Mouse (Mus musculus) liver, adult 2 months (tissue): ENCODE results near the gene Adgrv1. TPM values are rescaled to one million over a fixed set of nuclear protein-coding genes. Genes with fewer than 3 reads are reported as not detected.
A peak's percentile ranks its signal among the peaks of the same experiment; 100 is the strongest.

Experiments used
- DNase-seq: peaks from one replicate; pipeline ENCODE4 v3.0.0-alpha.2; 2011; ENCODE audit warnings: low read depth, low spot score; ENCODE audit errors: extremely low read depth
- H3K27ac ChIP-seq: fragments of 200-500 bp; replicated peaks from 2 replicates; pipeline ENCODE4 v1.5.1; 2012; ENCODE audit warnings: low read depth, mild to moderate bottlenecking, control low read depth, inconsistent platforms, low read length; ENCODE audit not compliant: insufficient read depth
- H3K27me3 ChIP-seq: fragments of 200-500 bp; 2 replicates; pipeline ENCODE4 v1.6.1; 2012; ENCODE audit warnings: mild to moderate bottlenecking, moderate library complexity, low read length, inconsistent platforms; ENCODE audit not compliant: control insufficient read depth, insufficient read depth
- H3K36me3 ChIP-seq: fragments of 200-500 bp; 2 replicates; pipeline ENCODE4 v1.6.1; 2012; ENCODE audit warnings: low read length, inconsistent platforms; ENCODE audit not compliant: control insufficient read depth, insufficient read depth
- H3K4me1 ChIP-seq: fragments of 200-500 bp; 2 replicates; pipeline ENCODE4 v1.6.1; 2011; ENCODE audit warnings: low read length; ENCODE audit not compliant: control insufficient read depth, insufficient read depth
- H3K4me3 ChIP-seq: fragments of 200-500 bp; 2 replicates; pipeline ENCODE4 v1.5.1; 2011; ENCODE audit warnings: low read depth, mild to moderate bottlenecking, control low read depth, low read length, moderate library complexity; ENCODE audit not compliant: insufficient read depth
- H3K79me2 ChIP-seq: fragments of 200-500 bp; 2 replicates; pipeline ENCODE4 v1.6.1; 2012; ENCODE audit warnings: inconsistent platforms, mild to moderate bottlenecking, low read length, moderate library complexity; ENCODE audit not compliant: control insufficient read depth, insufficient read depth
- H3K9ac ChIP-seq: fragments of 200-500 bp; 2 replicates; pipeline ENCODE4 v1.6.1; 2012; ENCODE audit warnings: low read depth, mild to moderate bottlenecking, control low read depth, inconsistent platforms, low read length
- CTCF ChIP-seq: fragments of 200-500 bp; IDR thresholded peaks from 2 replicates; pipeline ENCODE4 v1.5.1; 2011; ENCODE audit warnings: low read depth, low read length, control low read depth
- POLR2A ChIP-seq: fragments of 200-500 bp; IDR thresholded peaks from 2 replicates; pipeline ENCODE4 v1.6.1; 2011; ENCODE audit warnings: low read length, control low read depth; ENCODE audit not compliant: insufficient read depth; ENCODE audit errors: extremely low read depth
- WGBS: fragments of 180-500 bp; shearing (Covaris S2); methylation state at CpG from one replicate; pipeline ENCODE4 v1.1.7; 2018; 5-methylcytosine and 5-hydroxymethylcytosine counted together
- polyA plus RNA-seq: library from polyadenylated mRNA; depleted of rRNA; stranded (reverse); fragments of >200 nt; gene quantifications from 2 replicates; pipeline ENCODE4 v1.2.3, GENCODE M21; 2012
- total RNA-seq: library from RNA; depleted of rRNA; stranded (reverse); fragments of >200 nt; gene quantifications from 2 replicates; pipeline ENCODE4 v1.2.3, GENCODE M21; 2014

The Adgrv1 gene
- total and polyA plus RNA-seq, 2 experiments: 1.5 to 3.1 TPM

DNA sequence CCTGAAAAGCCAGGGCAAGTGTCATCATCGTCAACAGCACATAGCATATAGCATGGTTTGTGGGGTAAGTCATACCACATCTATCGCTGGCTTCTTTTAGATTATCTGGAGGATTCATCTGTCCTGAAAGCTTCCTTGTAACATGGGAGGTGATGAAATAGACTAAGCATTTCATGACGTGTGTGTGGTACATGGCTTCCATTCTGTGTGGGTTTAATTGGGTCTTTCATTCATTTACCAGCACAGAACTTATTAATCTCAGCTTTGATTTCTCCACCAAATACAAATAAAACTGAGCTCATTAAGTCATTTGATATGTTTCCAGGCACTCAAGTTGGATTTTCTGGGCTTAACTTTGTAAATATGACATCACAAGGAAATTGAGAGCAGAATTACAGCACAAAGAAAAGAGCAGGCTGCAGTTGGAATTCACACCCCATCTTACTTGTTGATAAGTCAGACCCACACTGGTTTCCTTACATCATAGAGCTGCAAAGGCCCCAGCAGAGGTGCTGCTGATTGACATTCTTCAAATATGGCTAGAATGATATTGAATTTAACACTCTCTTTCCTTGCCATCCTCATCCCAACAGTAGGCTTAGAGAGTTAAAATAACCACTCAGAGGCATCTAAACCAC is 396.1 kb downstream of the Adgrv1 start:
- Histone ChIP-seq H3K27me3 (no peaks in the 10 kb centered on the region), H3K36me3 (no peaks in the 10 kb centered on the region), H3K79me2 (no peaks in the 10 kb centered on the region), H3K4me3 (no peak overlapping the region), H3K9ac (no peak overlapping the region), H3K4me1 (no peaks in the 10 kb centered on the region), H3K27ac (no peak overlapping the region)
- no peak for DNase-seq
- WGBS: 86% methylated on average over 3 of the region's 3 CpGs
- no peak for TF ChIP-seq POLR2A
- no peak for TF ChIP-seq CTCF

DNA sequence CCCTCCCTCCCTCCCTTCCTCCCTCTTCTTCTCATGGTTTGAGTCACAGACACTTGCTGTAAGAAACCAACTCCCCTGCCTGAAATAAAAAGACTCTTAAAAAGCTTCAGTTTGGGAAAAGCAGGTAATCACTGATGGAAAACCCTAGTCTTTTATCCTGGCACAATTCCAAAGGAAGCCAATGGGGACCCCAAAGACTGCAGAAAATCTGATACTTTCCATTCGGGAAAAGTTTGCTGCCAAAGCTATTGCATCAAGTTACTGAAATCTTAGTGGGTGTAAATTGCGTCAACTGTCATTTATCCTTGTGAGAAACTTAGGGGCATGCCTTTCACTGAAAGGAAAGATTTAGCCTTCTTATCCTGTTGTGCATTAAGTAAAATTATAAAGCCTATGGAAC is 398.9 kb downstream of the Adgrv1 start:
- Histone ChIP-seq H3K9ac (no peak overlapping the region), H3K4me1 (no peaks in the 10 kb centered on the region), H3K36me3 (no peaks in the 10 kb centered on the region), H3K27ac (no peak overlapping the region), H3K4me3 (no peak overlapping the region), H3K27me3 (no peaks in the 10 kb centered on the region), H3K79me2 (no peaks in the 10 kb centered on the region)
- TF ChIP-seq POLR2A (no peak), CTCF (no peak)
- no peak for DNase-seq
- WGBS: 83% methylated on average over 2 of the region's 2 CpGs

DNA sequence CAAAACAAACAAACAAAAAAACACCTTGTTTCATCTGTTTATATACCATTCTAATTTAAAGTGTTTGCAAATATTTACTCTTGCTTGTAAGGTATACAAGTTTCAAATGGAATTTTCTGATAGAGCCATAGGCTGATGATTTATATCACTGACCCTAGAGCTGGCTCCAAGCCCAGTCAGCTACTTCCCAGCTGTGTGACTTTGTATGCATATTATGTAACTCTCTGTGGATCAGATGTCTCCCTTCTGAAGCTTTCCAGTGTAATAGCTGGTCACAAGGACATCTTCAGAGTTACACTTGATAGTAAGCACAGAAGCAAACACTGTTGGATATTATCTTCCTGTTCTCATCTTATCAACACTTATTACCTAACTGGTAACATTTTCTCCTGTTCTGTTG is 400.1 kb downstream of the Adgrv1 start:
- peak; percentile 60 for DNase-seq

DNA sequence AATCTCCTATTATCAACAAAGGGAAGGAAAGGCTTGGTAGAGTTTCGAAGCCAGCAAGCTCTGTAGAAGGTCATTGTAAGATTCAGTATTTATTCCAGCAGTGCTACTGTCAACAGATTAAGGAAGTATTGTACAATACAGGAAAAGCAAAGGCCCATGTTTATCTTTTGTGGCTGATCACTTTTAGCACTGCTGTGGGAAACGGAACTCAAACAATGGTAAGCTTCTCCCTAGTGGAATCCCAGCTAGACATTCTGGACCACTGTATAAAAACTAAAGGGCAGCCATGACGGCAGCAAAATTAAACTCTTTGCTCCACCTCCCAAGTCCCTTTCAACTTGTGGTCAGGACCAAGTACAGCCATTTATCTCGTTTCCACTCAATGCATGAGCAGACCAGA is 402.8 kb downstream of the Adgrv1 start:
- H3K79me2 ChIP-seq: no peaks in the 10 kb centered on the region
- no peaks in the 10 kb centered on the region for H3K36me3 ChIP-seq
- TF ChIP-seq POLR2A (no peak), CTCF (no peak)
- no peak overlapping the region for H3K4me3 ChIP-seq
- H3K27me3 ChIP-seq: no peaks in the 10 kb centered on the region
- H3K27ac ChIP-seq: no peak overlapping the region
- DNase-seq: peak; percentile 34
- WGBS: 66% methylated on average over 4 of the region's 4 CpGs
- no peak overlapping the region for H3K9ac ChIP-seq
- H3K4me1 ChIP-seq: no peaks in the 10 kb centered on the region

More for the DNA sequence above, 400.1 kb downstream of the Adgrv1 start:
- Histone ChIP-seq H3K4me1 (no peaks in the 10 kb centered on the region), H3K9ac (no peak overlapping the region), H3K36me3 (no peaks in the 10 kb centered on the region), H3K27me3 (no peaks in the 10 kb centered on the region), H3K4me3 (no peak overlapping the region), H3K27ac (no peak overlapping the region), H3K79me2 (no peaks in the 10 kb centered on the region)
- no peak for TF ChIP-seq POLR2A
- TF ChIP-seq CTCF: no peak

DNA sequence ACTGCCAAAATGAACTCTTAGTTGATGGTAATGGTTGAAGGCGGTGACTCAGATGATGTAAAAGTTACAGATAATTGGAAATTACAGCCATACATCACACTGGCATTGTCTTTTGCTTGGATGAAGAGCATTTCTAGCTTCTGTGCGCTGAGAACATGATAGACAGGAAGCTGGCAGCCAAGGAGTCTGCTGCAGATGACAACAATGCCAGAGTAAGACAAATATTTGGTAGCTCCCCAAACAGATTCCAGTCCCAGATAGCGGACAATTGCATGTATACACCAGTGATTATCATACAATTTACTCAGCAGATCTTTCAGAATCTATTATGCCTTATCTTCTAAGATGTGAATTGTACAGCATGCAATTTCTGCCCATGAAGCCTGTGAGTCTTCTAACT is 409.2 kb downstream of the Adgrv1 start:
- WGBS: 87% methylated on average over 3 of the region's 3 CpGs
- H3K79me2 ChIP-seq: no peaks in the 10 kb centered on the region

GRCm38 (mm10) chr13:81222377-81222776 is 410.6 kb downstream of the Adgrv1 start:
- Histone ChIP-seq H3K4me3 (no peak overlapping the region), H3K27ac (no peak overlapping the region), H3K36me3 (no peaks in the 10 kb centered on the region), H3K79me2 (no peaks in the 10 kb centered on the region), H3K4me1 (no peaks in the 10 kb centered on the region), H3K27me3 (no peaks in the 10 kb centered on the region), H3K9ac (no peak overlapping the region)
- 100% methylated on average over 1 of the region's 1 CpGs for WGBS
- TF ChIP-seq CTCF: no peak
- TF ChIP-seq POLR2A: no peak
- DNase-seq: no peak

More for the DNA sequence above, 409.2 kb downstream of the Adgrv1 start:
- no peak overlapping the region for H3K4me3 ChIP-seq
- no peaks in the 10 kb centered on the region for H3K27me3 ChIP-seq
- H3K4me1 ChIP-seq: no peaks in the 10 kb centered on the region
- no peaks in the 10 kb centered on the region for H3K36me3 ChIP-seq
- H3K9ac ChIP-seq: no peak overlapping the region
- DNase-seq: no peak
- TF ChIP-seq POLR2A (no peak), CTCF (no peak)
- H3K27ac ChIP-seq: no peak overlapping the region
